Mouse (Mus musculus) gastrocnemius, postnatal 14 days (tissue): ENCODE results near the gene Lonrf3. TPM values are rescaled to one million over a fixed set of nuclear protein-coding genes. Genes with fewer than 3 reads are reported as not detected.

Source experiments
- DNase-seq: peaks from one replicate; pipeline ENCODE4 v3.0.0; 2021; ENCODE audit warnings: mixed read lengths
- intact Hi-C: fragments of 180-260 bp; cut with DNase I; formaldehyde crosslinking; loops from one replicate; pipeline ENCODE4 v1.15.1; 2025; ENCODE audit warnings: low total_unique reads
- long read RNA-seq, 2 experiments: library from polyadenylated mRNA; stranded (forward); transcript quantifications; one replicate each; pipeline ENCODE4 v2.0.0; 2021
- microRNA-seq, 2 experiments: library from miRNA; unstranded; fragments of <30 nt; microRNA quantifications; one replicate each; pipeline ENCODE4 v1.2.0; 2021
- total RNA-seq, 2 experiments: library from RNA; stranded (reverse); gene quantifications; 2 replicates each; pipeline ENCODE4 v1.2.3; 2021

Gene Lonrf3
- total RNA-seq, result 1 to 10 TPM; 1.6 to 1.8 TPM
- long read RNA-seq, experiment 1, result 0 reads
- long read RNA-seq, experiment 2, result 0 reads

- intact Hi-C loops, result no loop called here
- DNase-seq, result peak; percentile 69
Measured at GRCm38 (mm10) chrX:36328271-36329039, at the start of gene Lonrf3. Gene Lonrf3 (plus strand): TSS chrX:36328353.

GRCm38 (mm10) chrX:36278750-36279149 lies 49.4 kb upstream of the Lonrf3 start:
- intact Hi-C loops, result no loop called here

GRCm38 (mm10) chrX:36311420-36311819 lies 16.7 kb upstream of the Lonrf3 start:
- intact Hi-C loops, result no loop called here
- no peak for DNase-seq

More at GRCm38 (mm10) chrX:36278750-36279149, 49.4 kb upstream of the Lonrf3 start:
- DNase-seq, result no peak

- peak; percentile 24 for DNase-seq
- intact Hi-C loops, result no loop called here
Measured at GRCm38 (mm10) chrX:36327491-36328255, 480 bp upstream of the Lonrf3 start.

GRCm38 (mm10) chrX:36329040-36329649 lies 992 bp downstream of the Lonrf3 start:
- peak; percentile 9 for DNase-seq
- intact Hi-C loops, result no loop called here

GRCm38 (mm10) chrX:36329849-36330411 lies 1.8 kb downstream of the Lonrf3 start:
- DNase-seq, result peak; percentile 42
- intact Hi-C loops, result no loop called here

GRCm38 (mm10) chrX:36352446-36352845 lies 24.3 kb downstream of the Lonrf3 start:
- no peak for DNase-seq
- intact Hi-C loops, result no loop called here

GRCm38 (mm10) chrX:36385340-36385739 lies 57.2 kb downstream of the Lonrf3 start:
- intact Hi-C loops, result no loop called here
- DNase-seq, result no peak

- intact Hi-C loops, result loop anchor here (5.0 kb wide), 1 partner anchor 163 kb away; no protein-coding TSS in a partner anchor
- DNase-seq, result no peak
Measured at GRCm38 (mm10) chrX:36389971-36390370, 61.8 kb downstream of the Lonrf3 start.

- no peak for DNase-seq
- intact Hi-C loops, result loop anchor here (5.0 kb wide), 1 partner anchor 163 kb away; no protein-coding TSS in a partner anchor
Measured at GRCm38 (mm10) chrX:36390503-36390902, 62.4 kb downstream of the Lonrf3 start.

- no peak for DNase-seq
- intact Hi-C loops, result loop anchor here (5.0 kb wide), 1 partner anchor 165 kb away; no protein-coding TSS in a partner anchor
Measured at GRCm38 (mm10) chrX:36392672-36393071, 64.5 kb downstream of the Lonrf3 start.

- DNase-seq, result no peak
- intact Hi-C loops, result loop anchor here (5.0 kb wide), 1 partner anchor 166 kb away; no protein-coding TSS in a partner anchor
Measured at GRCm38 (mm10) chrX:36393279-36393678, 65.1 kb downstream of the Lonrf3 start.

- no peak for DNase-seq
- intact Hi-C loops, result no loop called here
Measured at GRCm38 (mm10) chrX:36400980-36401379, 72.8 kb downstream of the Lonrf3 start, which contains the start of gene Gm6268. Gene Gm6268 (plus strand): TSS chrX:36401280.

- intact Hi-C loops, result no loop called here
- no peak for DNase-seq
Measured at GRCm38 (mm10) chrX:36402316-36402715, 74.2 kb downstream of the Lonrf3 start.

Small RNAs within 50 kb of the gene (microRNA-seq; reads per million reads assigned to microRNA genes)
- gene Gm44485, result 0 reads per million in 2 experiments

Other genes with a start within 250 kb of the Lonrf3 start
- gene Il13ra1, start 216.2 kb upstream of the Lonrf3 start, total RNA-seq, result 1 to 10 TPM; 3.6 to 6.7 TPM
- gene Zcchc12, start 132.4 kb upstream of the Lonrf3 start, total RNA-seq, result not detected
- gene Gm6268, start 72.9 kb downstream of the Lonrf3 start, total RNA-seq, result not detected
- gene Gm14569, start 163.5 kb downstream of the Lonrf3 start, total RNA-seq, result not detected